Mouse (Mus musculus) forebrain, embryonic 14.5 days (tissue): ENCODE measurements at regions not wholly inside any gene's neighbourhood (a gene's known extent, or its start where the extent isn't known, plus 50 kb on each side); places are given as distances from the start of the nearest gene placed in this dataset.
A peak's percentile ranks its signal among the peaks of the same experiment; 100 is the strongest.

Source experiments
- ATAC-seq: fragments of 200-750 bp; cut with Nextera tagmentation; 2 replicates; pipeline ENCODE4 v1.8.0; 2017; ENCODE audit warnings: mild to moderate bottlenecking, moderate library complexity
- DNase-seq: peaks from one replicate; pipeline ENCODE4 v3.0.0-alpha.2; 2015; ENCODE audit warnings: low spot score
- H3K27ac ChIP-seq: fragments of 300-500 bp; sonication (generic); 2 replicates; pipeline ENCODE4 v1.5.1; 2014; ENCODE audit warnings: low read depth, mild to moderate bottlenecking, control low read depth, low read length, moderate library complexity
- H3K27me3 ChIP-seq: fragments of 300-500 bp; sonication (generic); replicated peaks from 2 replicates; pipeline ENCODE4 v1.6.1; 2014; ENCODE audit warnings: low read length, control low read depth, mixed read lengths; ENCODE audit not compliant: control insufficient read depth, insufficient read depth
- H3K36me3 ChIP-seq: fragments of 300-500 bp; sonication (generic); 2 replicates; pipeline ENCODE4 v1.6.1; 2014; ENCODE audit warnings: low read length, control low read depth; ENCODE audit not compliant: control insufficient read depth, insufficient read depth
- H3K4me1 ChIP-seq: fragments of 300-500 bp; sonication (generic); 2 replicates; pipeline ENCODE4 v1.6.1; 2014; ENCODE audit warnings: antibody characterized with exemption, low read length, control low read depth; ENCODE audit not compliant: control insufficient read depth, insufficient read depth
- H3K4me2 ChIP-seq: fragments of 300-500 bp; sonication (generic); 2 replicates; pipeline ENCODE4 v1.6.1; 2014; ENCODE audit warnings: mild to moderate bottlenecking, control low read depth, low read length
- H3K4me3 ChIP-seq: fragments of 300-500 bp; sonication (generic); 2 replicates; pipeline ENCODE4 v1.5.1; 2014; ENCODE audit warnings: low read depth, low read length, control low read depth
- H3K9ac ChIP-seq: fragments of 300-500 bp; sonication (generic); 2 replicates; pipeline ENCODE4 v1.6.1; 2014; ENCODE audit warnings: mild to moderate bottlenecking, low read length, control low read depth, moderate library complexity
- H3K9me3 ChIP-seq: fragments of 300-500 bp; sonication (generic); replicated peaks from 2 replicates; pipeline ENCODE4 v1.6.1; 2016; ENCODE audit warnings: low read length, control low read depth, mixed read lengths; ENCODE audit not compliant: control insufficient read depth
- WGBS: fragments of 180-500 bp; shearing (Covaris S2); extraction: QIAGEN DNeasy Blood & Tissue Kit; methylation state at CpG from one replicate; pipeline ENCODE4 v1.1.7; 2014; 5-methylcytosine and 5-hydroxymethylcytosine counted together

DNA sequence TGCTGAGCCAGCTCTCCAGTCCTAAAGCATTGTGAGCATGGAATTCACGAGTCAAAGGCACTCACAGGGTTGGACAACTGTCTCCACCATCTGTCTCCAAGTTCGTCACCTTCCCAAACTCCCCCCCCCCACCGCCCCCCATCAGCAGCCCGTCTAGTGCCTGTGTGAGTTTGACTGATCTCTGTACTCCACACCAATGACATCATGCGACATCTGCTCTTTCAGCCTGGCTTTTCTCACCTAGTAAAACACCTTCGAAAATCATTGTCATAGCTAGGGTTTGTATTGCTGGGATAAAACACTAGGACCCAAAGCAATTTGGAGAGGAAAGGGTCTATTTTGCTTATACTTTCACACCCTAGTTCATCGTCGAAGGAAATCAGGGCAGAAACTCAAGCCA, 272.1 kb upstream of the Runx1 start:
- WGBS, result 60% methylated on average over 8 of the region's 8 CpGs
- Histone ChIP-seq H3K27me3 (no peaks in the 10 kb centered on the region), H3K4me2 (no peak overlapping the region), H3K36me3 (no peaks in the 10 kb centered on the region), H3K4me1 (no peaks in the 10 kb centered on the region; the same call in 1 of the 2 replicates), H3K27ac (no peak overlapping the region), H3K9me3 (no peaks in the 10 kb centered on the region), H3K4me3 (no peak overlapping the region), H3K9ac (no peak overlapping the region)
- DNase-seq (peak; percentile 49), ATAC-seq (peak; percentile 61)

DNA sequence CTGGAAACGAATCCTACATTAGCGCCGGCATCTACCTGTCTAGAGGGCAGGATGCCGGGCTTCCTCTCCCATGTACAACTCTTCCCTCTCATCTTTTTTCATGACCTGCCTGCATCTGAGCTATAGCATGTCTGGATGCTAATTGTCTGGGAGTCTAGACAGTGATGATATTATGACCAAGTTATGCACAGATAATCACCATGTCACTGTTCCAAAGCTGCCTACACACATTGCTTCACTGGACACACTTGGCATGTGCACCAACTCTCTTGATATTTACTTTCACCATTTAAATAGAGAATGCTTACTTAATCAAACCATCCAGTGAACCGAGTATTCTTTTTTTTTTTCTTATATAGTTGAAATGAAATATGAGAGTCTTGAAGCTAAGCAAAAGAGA, 270.2 kb upstream of the Runx1 start:
- DNase-seq (no peak), ATAC-seq (no peak)
- H3K4me2 ChIP-seq, result no peak overlapping the region
- H3K4me1 ChIP-seq, result no peaks in the 10 kb centered on the region; the same call in 1 of the 2 replicates
- H3K4me3 ChIP-seq, result no peak overlapping the region
- no peaks in the 10 kb centered on the region for H3K36me3 ChIP-seq
- no peaks in the 10 kb centered on the region for H3K27me3 ChIP-seq
- no peaks in the 10 kb centered on the region for H3K9me3 ChIP-seq
- 89% methylated on average over 5 of the region's 5 CpGs for WGBS
- no peak overlapping the region for H3K9ac ChIP-seq
- no peak overlapping the region for H3K27ac ChIP-seq

DNA sequence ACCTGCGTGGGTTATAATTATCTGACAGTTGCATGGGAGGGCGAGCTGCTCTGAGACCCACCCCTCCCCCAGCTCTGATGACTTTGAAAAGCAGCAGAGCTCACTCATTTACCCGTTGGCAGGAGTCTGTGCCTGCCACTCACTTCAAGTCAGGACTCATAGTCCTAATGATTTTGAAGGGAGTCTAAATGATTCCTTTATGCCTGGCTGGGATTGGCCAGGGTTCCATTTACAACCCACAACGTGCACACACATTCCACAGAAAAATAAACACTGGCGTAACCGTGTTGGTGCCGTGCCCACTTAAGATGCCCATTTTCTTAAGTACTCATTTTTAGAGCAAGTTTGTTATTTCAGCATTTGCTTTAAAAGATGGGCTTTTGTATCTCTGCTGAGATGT, 266.8 kb upstream of the Runx1 start:
- Histone ChIP-seq H3K4me1 (no peaks in the 10 kb centered on the region; the same call in 1 of the 2 replicates), H3K27me3 (no peaks in the 10 kb centered on the region), H3K4me2 (no peak overlapping the region), H3K4me3 (no peak overlapping the region), H3K9ac (no peak overlapping the region), H3K9me3 (no peaks in the 10 kb centered on the region), H3K27ac (no peak overlapping the region), H3K36me3 (no peaks in the 10 kb centered on the region)
- 45% methylated on average over 7 of the region's 7 CpGs for WGBS
- ATAC-seq (no peak), DNase-seq (peak; percentile 46)

- ATAC-seq (no peak), DNase-seq (no peak)
- no peaks in the 10 kb centered on the region for H3K27me3 ChIP-seq
- no peak overlapping the region for H3K9ac ChIP-seq
- no peaks in the 10 kb centered on the region for H3K36me3 ChIP-seq
- no peak overlapping the region for H3K27ac ChIP-seq
- no peaks in the 10 kb centered on the region for H3K4me1 ChIP-seq
- H3K4me2 ChIP-seq, result no peak overlapping the region
- no peak overlapping the region for H3K4me3 ChIP-seq
- H3K9me3 ChIP-seq, result no peaks in the 10 kb centered on the region
- WGBS, result 87% methylated on average over 10 of the region's 10 CpGs
Measured at GRCm38 (mm10) chr16:93085227-93085883, 259.4 kb upstream of the Runx1 start.

GRCm38 (mm10) chr16:93083756-93084155, 257.8 kb upstream of the Runx1 start:
- Histone ChIP-seq H3K4me2 (no peak overlapping the region), H3K36me3 (no peaks in the 10 kb centered on the region), H3K27ac (no peak overlapping the region), H3K9me3 (no peaks in the 10 kb centered on the region), H3K4me1 (peaks cover 5% of the 10 kb centered on the region; the same call in 1 of the 2 replicates), H3K27me3 (no peaks in the 10 kb centered on the region), H3K4me3 (no peak overlapping the region), H3K9ac (no peak overlapping the region)
- DNase-seq (no peak), ATAC-seq (no peak)
- 65% methylated on average over 2 of the region's 2 CpGs for WGBS

GRCm38 (mm10) chr16:93083142-93083541, 257.2 kb upstream of the Runx1 start:
- no peak overlapping the region for H3K4me2 ChIP-seq
- ATAC-seq, result no peak
- no peak for DNase-seq
- no peak overlapping the region for H3K27ac ChIP-seq
- WGBS, result 71% methylated on average over 1 of the region's 1 CpGs
- H3K27me3 ChIP-seq, result no peaks in the 10 kb centered on the region
- 0 out of 2 replicates have a peak, but pooled peaks cover 1% of the 10 kb centered on the region for H3K9me3 ChIP-seq
- H3K9ac ChIP-seq, result no peak overlapping the region
- peaks cover 5% of the 10 kb centered on the region; the same call in 1 of the 2 replicates for H3K4me1 ChIP-seq
- no peak overlapping the region for H3K4me3 ChIP-seq
- no peaks in the 10 kb centered on the region for H3K36me3 ChIP-seq

DNA sequence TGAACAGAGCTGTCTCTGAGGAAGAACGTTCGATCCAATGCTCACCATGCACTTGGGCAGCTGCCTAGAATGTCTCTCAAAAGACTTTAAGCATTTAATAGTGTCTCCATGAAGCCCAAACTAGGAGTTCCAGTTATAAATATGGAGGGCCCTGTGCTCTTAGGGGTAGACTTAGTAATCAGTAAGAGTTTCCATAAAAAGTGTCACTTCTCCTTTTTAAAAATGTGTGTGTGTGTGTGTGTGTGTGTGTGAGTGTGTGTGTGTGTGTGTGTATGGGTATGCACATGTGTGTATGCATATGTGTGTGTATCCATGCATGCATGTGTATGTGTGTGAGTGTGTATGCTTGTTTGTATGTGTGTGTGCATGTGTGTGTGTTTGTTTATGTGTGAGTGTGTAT, 255.6 kb upstream of the Runx1 start:
- ATAC-seq (no peak), DNase-seq (no peak)
- no peaks in the 10 kb centered on the region for H3K36me3 ChIP-seq
- no peak overlapping the region for H3K4me2 ChIP-seq
- peaks cover 5% of the 10 kb centered on the region; the same call in 1 of the 2 replicates for H3K4me1 ChIP-seq
- H3K27me3 ChIP-seq, result no peaks in the 10 kb centered on the region
- no peak overlapping the region for H3K4me3 ChIP-seq
- no peak overlapping the region for H3K9ac ChIP-seq
- WGBS, result 90% methylated on average over 2 of the region's 2 CpGs
- H3K27ac ChIP-seq, result no peak overlapping the region
- 0 out of 2 replicates have a peak, but pooled peaks cover 2% of the 10 kb centered on the region for H3K9me3 ChIP-seq

DNA sequence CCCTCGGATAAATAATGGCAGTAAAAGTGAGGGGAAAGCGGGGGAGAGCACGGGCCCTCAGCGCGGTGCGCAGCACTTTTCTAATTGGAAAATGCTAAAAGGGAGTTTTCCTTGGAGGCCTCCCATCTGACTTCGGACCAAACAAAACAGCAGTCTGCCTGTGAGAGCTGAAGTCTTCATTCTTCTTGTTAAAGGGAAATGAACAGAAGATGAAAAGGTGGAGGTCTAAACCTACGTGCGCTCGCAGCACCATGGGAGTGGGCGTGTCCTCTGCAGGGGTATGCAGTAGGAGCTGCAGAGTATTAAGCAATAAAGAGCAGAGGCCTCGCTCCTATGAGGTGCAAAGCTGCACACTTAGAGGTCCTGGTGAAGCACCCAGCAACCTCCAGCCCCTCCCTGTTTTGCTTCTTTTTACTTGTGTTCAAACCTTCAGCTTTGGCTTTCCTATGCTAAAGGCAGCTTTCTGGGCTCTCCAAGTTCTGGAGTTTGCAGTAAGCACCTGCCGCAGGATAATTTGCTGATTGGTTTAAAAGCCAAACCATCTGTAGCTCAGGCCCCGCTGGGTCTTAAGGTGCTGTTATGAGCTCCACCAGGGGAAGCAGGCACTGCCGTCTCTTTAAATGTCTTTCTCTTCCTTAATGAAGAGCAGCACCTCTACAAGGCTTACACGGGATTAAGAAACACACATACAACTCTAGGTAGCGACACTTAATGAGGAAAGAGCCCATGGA, 253.9 kb upstream of the Runx1 start:
- H3K27ac ChIP-seq, result no peak overlapping the region

GRCm38 (mm10) chr16:93078909-93079308, 253.0 kb upstream of the Runx1 start:
- Histone ChIP-seq H3K27me3 (no peaks in the 10 kb centered on the region), H3K27ac (no peak overlapping the region), H3K4me2 (peak overlapping the region; percentile 46), H3K36me3 (no peaks in the 10 kb centered on the region), H3K9ac (peak overlapping the region; percentile 13; the same call in 1 of the 2 replicates), H3K4me3 (peak overlapping the region; percentile 16; the same call in 1 of the 2 replicates), H3K9me3 (0 out of 2 replicates have a peak, but pooled peaks cover 2% of the 10 kb centered on the region), H3K4me1 (peaks cover 5% of the 10 kb centered on the region; the same call in 1 of the 2 replicates)
- DNase-seq (no peak), ATAC-seq (no peak)
- WGBS, result 60% methylated on average over 3 of the region's 3 CpGs

More for the DNA sequence above, 253.9 kb upstream of the Runx1 start:
- Histone ChIP-seq H3K27me3 (no peaks in the 10 kb centered on the region), H3K4me3 (peak overlapping the region; percentile 16), H3K4me2 (peak overlapping the region; percentile 46), H3K4me1 (peaks cover 5% of the 10 kb centered on the region; the same call in 1 of the 2 replicates), H3K9ac (peak overlapping the region; percentile 13; the same call in 1 of the 2 replicates), H3K36me3 (no peaks in the 10 kb centered on the region), H3K9me3 (0 out of 2 replicates have a peak, but pooled peaks cover 2% of the 10 kb centered on the region)
- DNase-seq (peak; percentile 62), ATAC-seq (peak; percentile 60; the same call in 1 of the 2 replicates)
- WGBS, result 16% methylated on average over 17 of the region's 17 CpGs
